Mouse (Mus musculus) neural tube, embryonic 11.5 days (tissue): ENCODE measurements at regions not wholly inside any gene's neighbourhood (a gene's known extent, or its start where the extent isn't known, plus 50 kb on each side); places are given as distances from the start of the nearest gene placed in this dataset.

ENCODE experiments used
- ATAC-seq: fragments of 200-750 bp; cut with Nextera tagmentation; 2 replicates; pipeline ENCODE4 v1.8.0; 2017; ENCODE audit warnings: moderate number of reproducible peaks, mild to moderate bottlenecking, moderate TSS enrichment, moderate library complexity; ENCODE audit not compliant: insufficient read depth, low FRiP score, low TSS enrichment
- DNase-seq: peaks from one replicate; pipeline ENCODE4 v3.0.0-alpha.2; 2015; ENCODE audit warnings: low spot score
- H3K27ac ChIP-seq: fragments of 300-500 bp; sonication (generic); 2 replicates; pipeline ENCODE4 v1.5.1; 2014; ENCODE audit warnings: low read depth, mild to moderate bottlenecking, low read length
- H3K27me3 ChIP-seq: fragments of 300-500 bp; sonication (generic); 2 replicates; pipeline ENCODE4 v1.6.1; 2014; ENCODE audit warnings: mild to moderate bottlenecking, low read length, mixed read lengths; ENCODE audit not compliant: control insufficient read depth, insufficient read depth
- H3K36me3 ChIP-seq: fragments of 300-500 bp; sonication (generic); 2 replicates; pipeline ENCODE4 v1.6.1; 2014; ENCODE audit warnings: mild to moderate bottlenecking, low read length, moderate library complexity, mixed read lengths; ENCODE audit not compliant: control insufficient read depth, insufficient read depth
- H3K4me1 ChIP-seq: fragments of 300-500 bp; sonication (generic); 2 replicates; pipeline ENCODE4 v1.6.1; 2014; ENCODE audit warnings: low read length, mixed read lengths; ENCODE audit not compliant: control insufficient read depth, insufficient read depth
- H3K4me2 ChIP-seq: fragments of 300-500 bp; sonication (generic); 2 replicates; pipeline ENCODE4 v1.6.1; 2014; ENCODE audit warnings: low read depth, mild to moderate bottlenecking, moderate library complexity
- H3K4me3 ChIP-seq: fragments of 300-500 bp; sonication (generic); 2 replicates; pipeline ENCODE4 v1.5.1; 2014; ENCODE audit warnings: low read depth, low read length
- H3K9ac ChIP-seq: fragments of 300-500 bp; sonication (generic); 2 replicates; pipeline ENCODE4 v1.6.1; 2014; ENCODE audit warnings: mild to moderate bottlenecking, low read length
- H3K9me3 ChIP-seq: fragments of 300-500 bp; sonication (generic); 2 replicates; pipeline ENCODE4 v1.6.1; 2016; ENCODE audit warnings: low read length; ENCODE audit not compliant: control insufficient read depth
- WGBS: fragments of 180-500 bp; shearing (Covaris S2); extraction: QIAGEN DNeasy Blood & Tissue Kit; methylation state at CpG from one replicate; pipeline ENCODE4 v1.1.7; 2014; 5-methylcytosine and 5-hydroxymethylcytosine counted together

DNA sequence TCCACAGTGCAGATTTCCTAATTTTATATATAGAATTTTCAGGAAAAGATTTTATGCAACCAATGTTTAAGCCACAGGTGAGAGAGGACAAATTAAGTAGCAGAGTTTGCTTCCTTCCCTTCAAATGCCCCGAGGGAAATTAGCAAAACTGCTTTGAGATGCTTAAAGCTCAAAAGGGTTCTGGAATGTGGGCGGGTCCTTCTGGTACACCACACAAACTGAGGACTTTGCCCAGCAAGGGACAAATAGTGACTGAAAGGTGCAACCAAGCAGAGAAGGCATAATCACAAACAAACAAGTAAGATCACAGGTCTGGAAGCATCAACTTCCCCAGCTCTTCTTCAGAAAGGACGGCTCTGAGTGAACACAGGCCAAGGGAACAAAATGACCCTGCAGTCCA lies 476.4 kb upstream of the Adamts5 start:
- Histone ChIP-seq H3K4me1 (no peaks in the 10 kb centered on the region), H3K9ac (no peak overlapping the region), H3K9me3 (no peaks in the 10 kb centered on the region), H3K27ac (no peak overlapping the region), H3K27me3 (no peaks in the 10 kb centered on the region), H3K4me3 (no peak overlapping the region), H3K36me3 (no peaks in the 10 kb centered on the region), H3K4me2 (no peak overlapping the region)
- no peak for ATAC-seq
- DNase-seq, result no peak
- 56% methylated on average over 3 of the region's 3 CpGs for WGBS

DNA sequence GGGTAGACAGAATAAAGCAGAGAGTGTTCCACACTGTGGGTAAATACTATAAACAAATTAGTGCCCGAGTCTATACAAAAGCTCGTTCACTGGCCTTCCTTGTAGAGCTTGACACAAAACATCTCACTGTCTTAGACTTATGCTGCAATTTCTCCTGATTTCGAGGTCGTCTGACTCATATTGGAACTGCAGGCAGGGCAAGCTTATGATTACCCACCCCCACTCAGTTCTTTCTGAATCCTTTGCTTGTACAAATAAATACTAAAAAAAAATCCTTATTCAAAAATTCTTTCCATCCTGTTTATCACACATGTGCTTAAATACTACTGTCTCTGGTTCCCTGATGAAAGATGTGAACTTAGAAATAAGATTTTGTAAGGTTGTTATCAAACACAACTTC lies 470.0 kb upstream of the Adamts5 start:
- Histone ChIP-seq H3K27me3 (no peaks in the 10 kb centered on the region), H3K9ac (no peak overlapping the region), H3K36me3 (no peaks in the 10 kb centered on the region), H3K9me3 (no peaks in the 10 kb centered on the region), H3K4me3 (no peak overlapping the region), H3K4me2 (no peak overlapping the region), H3K4me1 (no peaks in the 10 kb centered on the region), H3K27ac (no peak overlapping the region)
- no peak for DNase-seq
- WGBS, result 76% methylated on average over 4 of the region's 4 CpGs
- ATAC-seq, result no peak

DNA sequence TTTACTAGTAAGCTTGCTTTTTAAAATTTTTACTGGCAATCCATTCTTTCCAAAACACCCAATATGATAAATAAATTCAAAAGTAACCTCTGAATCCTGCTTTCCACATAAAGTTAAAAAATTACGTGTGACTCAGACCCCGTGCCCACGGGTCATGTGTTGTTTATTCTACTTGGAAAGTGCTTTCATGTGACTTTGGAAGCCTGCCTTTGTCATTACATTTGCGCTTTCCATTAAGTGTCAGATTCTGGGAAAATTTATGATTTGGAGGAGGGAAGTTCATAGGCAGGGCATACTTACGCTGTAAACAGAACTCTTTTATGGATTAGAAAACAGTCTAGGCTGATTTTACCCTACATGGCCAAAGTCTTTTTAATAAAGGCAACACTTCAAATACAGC lies 466.8 kb upstream of the Adamts5 start:
- WGBS, result 66% methylated on average over 5 of the region's 5 CpGs
- no peak overlapping the region for H3K4me3 ChIP-seq
- H3K27me3 ChIP-seq, result no peaks in the 10 kb centered on the region
- no peaks in the 10 kb centered on the region for H3K36me3 ChIP-seq
- DNase-seq (no peak), ATAC-seq (no peak)
- H3K9ac ChIP-seq, result no peak overlapping the region
- no peak overlapping the region for H3K27ac ChIP-seq
- no peaks in the 10 kb centered on the region for H3K4me1 ChIP-seq
- no peaks in the 10 kb centered on the region for H3K9me3 ChIP-seq
- no peak overlapping the region for H3K4me2 ChIP-seq

DNA sequence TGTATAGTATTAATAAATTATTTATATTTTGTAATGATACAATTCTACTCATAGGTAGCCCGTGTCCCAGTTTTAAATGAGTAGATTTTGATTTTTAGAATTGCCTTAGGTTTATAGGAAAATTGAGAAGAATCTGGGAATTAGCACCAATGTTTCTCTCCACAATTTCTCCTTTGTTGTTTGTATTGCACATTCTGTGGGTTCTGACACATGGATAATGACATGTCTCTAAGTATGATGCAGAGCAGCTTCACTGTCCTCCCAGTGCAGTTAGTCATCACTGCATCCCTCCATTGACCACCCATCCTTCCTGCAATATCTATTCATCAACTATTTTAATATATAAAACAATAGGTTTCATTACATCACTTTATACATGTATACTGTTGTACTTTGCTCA lies 464.6 kb upstream of the Adamts5 start:
- DNase-seq (no peak), ATAC-seq (no peak)
- H3K27ac ChIP-seq, result no peak overlapping the region
- no peaks in the 10 kb centered on the region for H3K27me3 ChIP-seq
- H3K4me3 ChIP-seq, result no peak overlapping the region
- no peak overlapping the region for H3K9ac ChIP-seq
- H3K9me3 ChIP-seq, result no peaks in the 10 kb centered on the region
- no peaks in the 10 kb centered on the region for H3K4me1 ChIP-seq
- WGBS, result 90% methylated on average over 1 of the region's 1 CpGs
- H3K4me2 ChIP-seq, result no peak overlapping the region
- H3K36me3 ChIP-seq, result no peaks in the 10 kb centered on the region

DNA sequence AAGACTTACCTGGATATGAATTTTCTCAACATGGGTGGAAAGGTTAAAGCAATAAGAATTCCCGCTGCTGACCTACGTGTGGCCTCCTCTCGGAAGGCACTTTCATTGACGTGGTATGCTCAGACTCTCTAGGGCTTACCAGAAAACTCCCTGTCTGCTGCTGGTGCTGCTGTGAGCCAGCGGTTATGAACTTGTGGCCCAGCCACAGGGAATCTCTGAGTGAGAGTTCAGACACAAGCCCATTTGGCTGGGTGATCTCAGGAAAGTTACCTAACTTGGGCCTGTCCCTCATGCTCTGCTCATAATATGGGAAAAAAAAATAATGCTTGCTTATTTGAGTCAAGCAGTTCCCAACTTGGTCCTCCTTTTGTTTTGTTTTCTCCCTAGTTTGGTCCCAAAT lies 459.5 kb upstream of the Adamts5 start:
- no peak overlapping the region for H3K9ac ChIP-seq
- no peak overlapping the region for H3K4me2 ChIP-seq
- 87% methylated on average over 5 of the region's 5 CpGs for WGBS
- DNase-seq, result no peak
- H3K9me3 ChIP-seq, result no peaks in the 10 kb centered on the region
- no peaks in the 10 kb centered on the region for H3K36me3 ChIP-seq
- no peaks in the 10 kb centered on the region for H3K4me1 ChIP-seq
- no peak overlapping the region for H3K27ac ChIP-seq
- no peak overlapping the region for H3K4me3 ChIP-seq
- no peaks in the 10 kb centered on the region for H3K27me3 ChIP-seq
- ATAC-seq, result no peak

DNA sequence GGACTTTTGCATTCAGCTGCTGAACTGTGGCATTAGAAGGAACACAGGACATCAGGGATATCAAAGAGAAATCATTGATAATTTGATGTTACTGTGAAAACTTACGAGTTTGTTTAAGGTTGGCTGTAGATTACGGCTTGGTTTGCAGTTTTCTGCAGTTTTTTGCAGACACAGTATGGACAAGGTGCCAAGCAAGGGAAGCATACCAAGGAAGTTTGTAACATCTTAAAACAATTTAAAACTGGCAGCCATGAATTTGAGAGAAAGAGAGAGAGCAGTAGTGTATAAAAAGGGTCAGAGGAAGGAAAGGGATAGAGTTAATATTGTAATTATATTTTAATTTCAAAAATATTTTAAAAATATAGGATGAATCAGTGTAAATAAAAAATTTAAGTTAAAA lies 453.4 kb upstream of the Adamts5 start:
- Histone ChIP-seq H3K9me3 (no peaks in the 10 kb centered on the region), H3K4me2 (no peak overlapping the region)

DNA sequence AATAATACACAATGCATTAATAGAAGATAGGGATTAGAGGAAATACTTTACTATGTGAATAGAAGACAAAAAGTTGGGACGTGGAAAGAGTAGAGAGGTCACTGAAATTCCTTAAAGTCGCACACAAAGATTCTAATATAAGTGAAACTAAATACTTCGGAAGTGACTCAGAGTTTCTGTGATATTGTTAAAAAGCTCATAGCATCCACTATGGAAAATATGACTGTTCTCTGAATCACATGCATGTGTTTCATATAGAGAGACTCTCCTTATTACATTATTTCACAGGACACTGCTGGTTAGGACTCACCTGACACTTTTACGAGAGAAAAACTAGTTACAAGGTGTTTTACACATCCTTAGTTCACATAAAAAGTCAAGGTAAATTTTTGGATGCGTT lies 446.1 kb upstream of the Adamts5 start:
- Histone ChIP-seq H3K36me3 (no peaks in the 10 kb centered on the region), H3K9me3 (no peaks in the 10 kb centered on the region), H3K9ac (no peak overlapping the region), H3K27me3 (no peaks in the 10 kb centered on the region), H3K4me3 (no peak overlapping the region), H3K27ac (no peak overlapping the region), H3K4me1 (no peaks in the 10 kb centered on the region), H3K4me2 (no peak overlapping the region)
- ATAC-seq (no peak), DNase-seq (no peak)
- WGBS, result 86% methylated on average over 5 of the region's 5 CpGs

More for the DNA sequence above, 453.4 kb upstream of the Adamts5 start:
- Histone ChIP-seq H3K27ac (no peak overlapping the region), H3K4me3 (no peak overlapping the region), H3K9ac (no peak overlapping the region), H3K36me3 (no peaks in the 10 kb centered on the region), H3K27me3 (no peaks in the 10 kb centered on the region), H3K4me1 (no peaks in the 10 kb centered on the region)
- no peak for ATAC-seq
- 90% methylated on average over 2 of the region's 2 CpGs for WGBS
- no peak for DNase-seq

DNA sequence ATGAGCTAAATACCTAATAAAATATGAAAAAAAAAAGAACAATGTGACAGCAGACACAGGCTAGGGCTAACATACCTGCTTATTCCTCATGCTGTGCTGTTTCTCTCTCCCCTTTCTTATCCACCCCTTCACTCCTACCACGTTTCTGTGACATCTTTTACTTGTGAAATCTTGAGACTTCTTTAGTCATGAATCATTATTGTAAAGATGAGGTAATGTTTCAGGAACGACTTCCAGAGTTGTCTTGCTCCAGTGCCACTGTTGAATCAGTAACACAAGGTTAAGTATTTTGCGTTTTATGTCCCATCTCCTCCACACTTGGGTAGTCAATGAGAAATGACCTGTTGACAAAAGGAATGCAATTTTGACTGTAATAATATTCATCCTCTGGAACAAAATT lies 445.3 kb upstream of the Adamts5 start:
- H3K4me3 ChIP-seq, result no peak overlapping the region
- no peak for ATAC-seq
- no peak for DNase-seq
- no peak overlapping the region for H3K9ac ChIP-seq
- no peaks in the 10 kb centered on the region for H3K9me3 ChIP-seq
- no peak overlapping the region for H3K27ac ChIP-seq
- 74% methylated on average over 3 of the region's 3 CpGs for WGBS
- H3K4me1 ChIP-seq, result no peaks in the 10 kb centered on the region
- no peaks in the 10 kb centered on the region for H3K27me3 ChIP-seq
- no peak overlapping the region for H3K4me2 ChIP-seq
- no peaks in the 10 kb centered on the region for H3K36me3 ChIP-seq

DNA sequence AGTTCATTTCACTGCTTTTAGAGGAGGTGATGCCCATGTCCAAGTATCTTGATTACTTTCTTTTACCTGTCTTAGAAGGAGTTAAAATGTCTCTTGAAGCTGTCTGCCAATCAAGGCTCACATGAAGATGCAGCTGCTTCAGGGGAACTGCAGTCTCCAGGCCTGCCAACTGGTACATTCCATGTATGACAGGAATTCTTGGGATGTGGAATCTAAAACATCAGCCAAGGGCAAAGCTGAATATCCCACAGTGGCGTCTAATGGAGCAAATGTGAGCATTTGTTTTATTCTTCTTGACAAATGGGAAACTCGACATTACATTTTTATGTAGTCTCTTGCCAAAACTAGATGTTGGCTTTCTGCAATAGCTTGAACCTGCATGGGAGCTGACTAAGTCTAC lies 438.7 kb upstream of the Adamts5 start:
- DNase-seq (no peak), ATAC-seq (no peak)
- H3K36me3 ChIP-seq, result no peaks in the 10 kb centered on the region
- H3K9ac ChIP-seq, result no peak overlapping the region
- no peaks in the 10 kb centered on the region for H3K27me3 ChIP-seq
- H3K4me1 ChIP-seq, result no peaks in the 10 kb centered on the region
- 86% methylated on average over 2 of the region's 2 CpGs for WGBS
- H3K4me3 ChIP-seq, result no peak overlapping the region
- H3K27ac ChIP-seq, result no peak overlapping the region
- no peak overlapping the region for H3K4me2 ChIP-seq
- no peaks in the 10 kb centered on the region for H3K9me3 ChIP-seq
